Mouse (Mus musculus): ENCODE data around the gene Otog. TPM values are rescaled to one million over a fixed set of nuclear protein-coding genes. Genes with fewer than 3 reads are reported as not detected.

Otog gene
- polyA plus RNA-seq, 1 experiment: 0.04 TPM

GRCm38 (mm10) chr7:46321242-46321641, 80.5 kb downstream of the Otog start:
- H3K36me3 ChIP-seq (ENCODE audit: control insufficient read depth, insufficient read depth, low read length): no peaks in the 10 kb centered on the region
- no peaks in the 10 kb centered on the region; the same call in 1 of the 2 replicates for H3K27me3 ChIP-seq (ENCODE audit: control insufficient read depth, insufficient read depth, low read length)
- WGBS: 67% methylated on average over 3 of the region's 3 CpGs
- H3K27ac ChIP-seq (ENCODE audit: insufficient read depth, low read depth, low read length): no peak overlapping the region
- no peak overlapping the region for H3K4me3 ChIP-seq (ENCODE audit: low read depth, low read length)
- no peaks in the 10 kb centered on the region for H3K4me1 ChIP-seq (ENCODE audit: control insufficient read depth, insufficient read depth, insufficient read length, low read length)
- no peak for TF ChIP-seq POLR2A (IDR thresholded peaks at IDR 0.05; ENCODE audit: low read depth, low read length)
- no peak for TF ChIP-seq CTCF (IDR thresholded peaks at IDR 0.05; ENCODE audit: extremely low read depth, insufficient read length, insufficient replicate concordance, low read depth, low read length)

- H3K36me3 ChIP-seq (ENCODE audit: control insufficient read depth, insufficient read depth, low read length): no peaks in the 10 kb centered on the region
- WGBS: 58% methylated on average over 4 of the region's 4 CpGs
- H3K4me1 ChIP-seq (ENCODE audit: control insufficient read depth, insufficient read depth, insufficient read length, low read length): no peaks in the 10 kb centered on the region
- no peak overlapping the region for H3K27ac ChIP-seq (ENCODE audit: insufficient read depth, low read depth, low read length)
- TF ChIP-seq CTCF (IDR thresholded peaks at IDR 0.05; ENCODE audit: extremely low read depth, insufficient read length, insufficient replicate concordance, low read depth, low read length) (no peak), POLR2A (IDR thresholded peaks at IDR 0.05; ENCODE audit: low read depth, low read length) (no peak)
- no peaks in the 10 kb centered on the region for H3K27me3 ChIP-seq (ENCODE audit: control insufficient read depth, insufficient read depth, low read length)
- H3K4me3 ChIP-seq (ENCODE audit: low read depth, low read length): no peak overlapping the region
Observed at GRCm38 (mm10) chr7:46327896-46328295, 87.1 kb downstream of the Otog start.

GRCm38 (mm10) chr7:46337397-46337796, 96.6 kb downstream of the Otog start:
- TF ChIP-seq POLR2A (IDR thresholded peaks at IDR 0.05; ENCODE audit: low read depth, low read length): no peak
- no peak for TF ChIP-seq CTCF (IDR thresholded peaks at IDR 0.05; ENCODE audit: extremely low read depth, insufficient read length, insufficient replicate concordance, low read depth, low read length)
- Histone ChIP-seq H3K4me1 (ENCODE audit: control insufficient read depth, insufficient read depth, insufficient read length, low read length) (no peaks in the 10 kb centered on the region), H3K27me3 (ENCODE audit: control insufficient read depth, insufficient read depth, low read length) (no peaks in the 10 kb centered on the region), H3K4me3 (ENCODE audit: low read depth, low read length) (no peak overlapping the region), H3K27ac (ENCODE audit: insufficient read depth, low read depth, low read length) (no peak overlapping the region), H3K36me3 (ENCODE audit: control insufficient read depth, insufficient read depth, low read length) (no peaks in the 10 kb centered on the region)
- WGBS: 85% methylated on average over 9 of the region's 9 CpGs

- no peaks in the 10 kb centered on the region for H3K27me3 ChIP-seq (ENCODE audit: control insufficient read depth, insufficient read depth, low read length)
- no peak for TF ChIP-seq CTCF (IDR thresholded peaks at IDR 0.05; ENCODE audit: extremely low read depth, insufficient read length, insufficient replicate concordance, low read depth, low read length)
- no peak for TF ChIP-seq POLR2A (IDR thresholded peaks at IDR 0.05; ENCODE audit: low read depth, low read length)
- no peaks in the 10 kb centered on the region for H3K4me1 ChIP-seq (ENCODE audit: control insufficient read depth, insufficient read depth, insufficient read length, low read length)
- H3K27ac ChIP-seq (ENCODE audit: insufficient read depth, low read depth, low read length): no peak overlapping the region
- WGBS: 43% methylated on average over 3 of the region's 3 CpGs
- H3K4me3 ChIP-seq (ENCODE audit: low read depth, low read length): no peak overlapping the region
- H3K36me3 ChIP-seq (ENCODE audit: control insufficient read depth, insufficient read depth, low read length): no peaks in the 10 kb centered on the region
Observed at GRCm38 (mm10) chr7:46339818-46340217, 99.0 kb downstream of the Otog start.

- 77% methylated on average over 5 of the region's 5 CpGs for whole genome bisulfite sequencing
- Histone ChIP-seq H3K27ac (ENCODE audit: insufficient read depth, low read depth, low read length) (no peak overlapping the region), H3K36me3 (ENCODE audit: control insufficient read depth, insufficient read depth, low read length) (no peaks in the 10 kb centered on the region), H3K4me1 (ENCODE audit: control insufficient read depth, insufficient read depth, insufficient read length, low read length) (no peaks in the 10 kb centered on the region), H3K4me3 (ENCODE audit: low read depth, low read length) (no peak overlapping the region), H3K27me3 (ENCODE audit: control insufficient read depth, insufficient read depth, low read length) (no peaks in the 10 kb centered on the region)
- TF ChIP-seq POLR2A (IDR thresholded peaks at IDR 0.05; ENCODE audit: low read depth, low read length): no peak
- no peak for TF ChIP-seq CTCF (IDR thresholded peaks at IDR 0.05; ENCODE audit: extremely low read depth, insufficient read length, insufficient replicate concordance, low read depth, low read length)
Observed at GRCm38 (mm10) chr7:46340295-46340694, 99.5 kb downstream of the Otog start.

- Histone ChIP-seq H3K27me3 (ENCODE audit: control insufficient read depth, insufficient read depth, low read length) (no peaks in the 10 kb centered on the region), H3K36me3 (ENCODE audit: control insufficient read depth, insufficient read depth, low read length) (no peaks in the 10 kb centered on the region), H3K27ac (ENCODE audit: insufficient read depth, low read depth, low read length) (no peak overlapping the region), H3K4me1 (ENCODE audit: control insufficient read depth, insufficient read depth, insufficient read length, low read length) (no peaks in the 10 kb centered on the region), H3K4me3 (ENCODE audit: low read depth, low read length) (no peak overlapping the region)
- WGBS: 82% methylated on average over 9 of the region's 9 CpGs
- TF ChIP-seq POLR2A (IDR thresholded peaks at IDR 0.05; ENCODE audit: low read depth, low read length) (no peak), CTCF (IDR thresholded peaks at IDR 0.05; ENCODE audit: extremely low read depth, insufficient read length, insufficient replicate concordance, low read depth, low read length) (no peak)
Observed at GRCm38 (mm10) chr7:46341471-46341870, 100.7 kb downstream of the Otog start.

DNA sequence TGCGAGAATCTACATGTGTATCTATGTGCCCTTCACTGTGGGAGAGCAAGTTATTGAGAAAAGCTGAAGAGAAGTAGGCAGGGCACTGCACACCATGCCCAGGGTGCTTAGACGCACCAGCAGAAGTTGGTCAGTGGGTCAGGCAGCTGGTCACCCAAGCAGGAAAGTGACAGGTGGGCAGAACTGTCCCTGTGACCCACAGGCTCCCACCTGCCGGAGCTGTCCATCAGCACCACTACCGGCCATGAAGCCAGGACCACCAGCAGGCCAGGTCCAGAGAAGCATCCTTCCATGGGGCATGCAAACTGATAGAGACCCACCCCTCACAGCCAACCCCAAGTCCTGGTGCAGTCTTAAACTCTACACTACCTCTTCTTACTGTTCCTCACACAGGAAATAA, 106.9 kb downstream of the Otog start:
- no peak overlapping the region for H3K4me3 ChIP-seq (ENCODE audit: low read depth, low read length)
- TF ChIP-seq CTCF (IDR thresholded peaks at IDR 0.05; ENCODE audit: extremely low read depth, insufficient read length, insufficient replicate concordance, low read depth, low read length): no peak
- no peak for TF ChIP-seq POLR2A (IDR thresholded peaks at IDR 0.05; ENCODE audit: low read depth, low read length)
- WGBS: 34% methylated on average over 4 of the region's 4 CpGs
- H3K4me1 ChIP-seq (ENCODE audit: control insufficient read depth, insufficient read depth, insufficient read length, low read length): no peaks in the 10 kb centered on the region
- no peak overlapping the region for H3K27ac ChIP-seq (ENCODE audit: insufficient read depth, low read depth, low read length)
- H3K27me3 ChIP-seq (ENCODE audit: control insufficient read depth, insufficient read depth, low read length): peaks cover 11% of the 10 kb centered on the region; the same call in 1 of the 2 replicates
- H3K36me3 ChIP-seq (ENCODE audit: control insufficient read depth, insufficient read depth, low read length): no peaks in the 10 kb centered on the region
